Mouse (Mus musculus) forebrain, embryonic 14.5 days (tissue): ENCODE results near the gene Fam187a. TPM values are rescaled to one million over a fixed set of nuclear protein-coding genes. Genes with fewer than 3 reads are reported as not detected.

Source experiments
- ATAC-seq: fragments of 200-750 bp; cut with Nextera tagmentation; 2 replicates; pipeline ENCODE4 v1.8.0; 2017; ENCODE audit warnings: mild to moderate bottlenecking, moderate library complexity
- DNase-seq: peaks from one replicate; pipeline ENCODE4 v3.0.0-alpha.2; 2015; ENCODE audit warnings: low spot score
- H3K27ac ChIP-seq: fragments of 300-500 bp; sonication (generic); 2 replicates; pipeline ENCODE4 v1.5.1; 2014; ENCODE audit warnings: low read depth, mild to moderate bottlenecking, control low read depth, low read length, moderate library complexity
- H3K27me3 ChIP-seq: fragments of 300-500 bp; sonication (generic); replicated peaks from 2 replicates; pipeline ENCODE4 v1.6.1; 2014; ENCODE audit warnings: low read length, control low read depth, mixed read lengths; ENCODE audit not compliant: control insufficient read depth, insufficient read depth
- H3K36me3 ChIP-seq: fragments of 300-500 bp; sonication (generic); 2 replicates; pipeline ENCODE4 v1.6.1; 2014; ENCODE audit warnings: low read length, control low read depth; ENCODE audit not compliant: control insufficient read depth, insufficient read depth
- H3K4me1 ChIP-seq: fragments of 300-500 bp; sonication (generic); 2 replicates; pipeline ENCODE4 v1.6.1; 2014; ENCODE audit warnings: antibody characterized with exemption, low read length, control low read depth; ENCODE audit not compliant: control insufficient read depth, insufficient read depth
- H3K4me2 ChIP-seq: fragments of 300-500 bp; sonication (generic); 2 replicates; pipeline ENCODE4 v1.6.1; 2014; ENCODE audit warnings: mild to moderate bottlenecking, control low read depth, low read length
- H3K4me3 ChIP-seq: fragments of 300-500 bp; sonication (generic); 2 replicates; pipeline ENCODE4 v1.5.1; 2014; ENCODE audit warnings: low read depth, low read length, control low read depth
- H3K9ac ChIP-seq: fragments of 300-500 bp; sonication (generic); 2 replicates; pipeline ENCODE4 v1.6.1; 2014; ENCODE audit warnings: mild to moderate bottlenecking, low read length, control low read depth, moderate library complexity
- H3K9me3 ChIP-seq: fragments of 300-500 bp; sonication (generic); replicated peaks from 2 replicates; pipeline ENCODE4 v1.6.1; 2016; ENCODE audit warnings: low read length, control low read depth, mixed read lengths; ENCODE audit not compliant: control insufficient read depth
- WGBS: fragments of 180-500 bp; shearing (Covaris S2); extraction: QIAGEN DNeasy Blood & Tissue Kit; methylation state at CpG from one replicate; pipeline ENCODE4 v1.1.7; 2014; 5-methylcytosine and 5-hydroxymethylcytosine counted together
- polyA plus RNA-seq: library from polyadenylated mRNA; unstranded; fragments of >200 nt; fragmentation: Nextera tagmentation; extraction: Ambion mirVana; gene quantifications from 2 replicates; pipeline ENCODE4 v1.2.1, GENCODE M21; 2014

Fam187a gene
- polyA plus RNA-seq, 1 experiment from 2014 or later, result not detected

DNA sequence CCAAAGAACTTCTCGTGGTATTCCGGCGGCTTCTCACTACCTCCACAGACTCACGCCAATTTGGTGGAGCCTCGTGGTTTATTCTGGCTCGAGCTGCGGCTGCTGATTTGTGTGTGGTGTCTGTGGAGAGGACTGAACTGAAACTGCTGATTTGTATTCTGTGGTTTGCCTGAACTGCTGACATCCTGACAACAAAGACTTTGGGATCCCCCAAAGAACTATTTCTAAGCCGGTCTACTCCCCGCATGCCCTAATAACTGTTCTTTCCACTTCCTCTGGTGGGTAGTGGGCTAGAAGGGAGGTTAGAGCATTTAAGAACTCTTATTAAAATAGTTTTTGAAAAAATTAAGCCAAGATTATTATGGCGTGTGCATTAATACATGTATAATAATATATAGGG, 45.7 kb downstream of the Fam187a start:
- Histone ChIP-seq H3K27me3 (no peaks in the 10 kb centered on the region), H3K9ac (no peak overlapping the region)
- WGBS, result 94% methylated on average over 10 of the region's 10 CpGs

DNA sequence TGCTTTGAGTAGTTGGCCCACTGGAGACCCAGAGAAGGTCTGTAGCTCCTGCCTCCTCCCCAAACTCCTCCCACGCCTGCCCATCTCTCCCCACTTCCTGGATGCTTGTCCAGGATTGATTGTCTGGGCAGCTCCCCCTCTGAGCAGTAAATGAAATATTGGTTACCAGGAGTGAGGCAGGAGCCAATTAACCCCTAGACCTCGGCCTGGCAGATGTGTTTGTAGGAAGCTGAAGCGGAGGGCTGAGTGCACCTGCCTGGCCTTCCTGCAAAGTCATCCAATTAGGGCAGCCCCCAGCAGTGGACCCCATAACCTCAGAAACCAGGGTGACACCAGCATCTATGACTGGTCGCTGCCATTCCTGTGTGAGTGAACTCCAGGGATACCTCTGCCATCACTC, 51.3 kb downstream of the Fam187a start:
- no peak overlapping the region for H3K9ac ChIP-seq
- H3K9me3 ChIP-seq, result no peaks in the 10 kb centered on the region
- H3K27ac ChIP-seq, result no peak overlapping the region
- no peaks in the 10 kb centered on the region for H3K27me3 ChIP-seq
- no peak overlapping the region for H3K4me3 ChIP-seq
- WGBS, result 34% methylated on average over 4 of the region's 4 CpGs
- ATAC-seq, result no peak
- H3K36me3 ChIP-seq, result no peaks in the 10 kb centered on the region
- no peaks in the 10 kb centered on the region for H3K4me1 ChIP-seq
- no peak overlapping the region for H3K4me2 ChIP-seq
- DNase-seq, result no peak

More for the DNA sequence above, 45.7 kb downstream of the Fam187a start:
- Histone ChIP-seq H3K9me3 (no peaks in the 10 kb centered on the region), H3K27ac (no peak overlapping the region), H3K4me1 (no peaks in the 10 kb centered on the region), H3K4me2 (no peak overlapping the region), H3K36me3 (no peaks in the 10 kb centered on the region), H3K4me3 (no peak overlapping the region)
- ATAC-seq (no peak), DNase-seq (no peak)

Other genes starting within 250 kb of the Fam187a start
- gene Meioc, start 221.5 kb upstream of the Fam187a start, polyA plus RNA-seq, result 0.09 and 0.14 TPM in 2 replicates
- 39.4 and 42.6 TPM in 2 replicates for gene Ccdc43, start 187.4 kb upstream of the Fam187a start, polyA plus RNA-seq
- gene Adam11, start 123.7 kb upstream of the Fam187a start, polyA plus RNA-seq, result 10.0 and 12.5 TPM in 2 replicates
- 41.5 and 47.0 TPM in 2 replicates for gene Gjc1, start 65.5 kb upstream of the Fam187a start, polyA plus RNA-seq
- 6.2 and 7.9 TPM in 2 replicates for gene Higd1b, start 49.3 kb upstream of the Fam187a start, polyA plus RNA-seq
- 150 and 168 TPM in 2 replicates for gene Eftud2, start 4.2 kb upstream of the Fam187a start, polyA plus RNA-seq
- gene Ccdc103, start 4.0 kb upstream of the Fam187a start, polyA plus RNA-seq, result 2.6 and 2.8 TPM in 2 replicates
- gene Gfap, start 15.7 kb downstream of the Fam187a start, polyA plus RNA-seq, result 0.23 and 0.37 TPM in 2 replicates
- gene Kif18b, start 40.0 kb downstream of the Fam187a start, polyA plus RNA-seq, result 4.3 and 5.1 TPM in 2 replicates
- 1.9 and 2.5 TPM in 2 replicates for gene C1ql1, start 61.5 kb downstream of the Fam187a start, polyA plus RNA-seq
- 37.0 and 43.8 TPM in 2 replicates for gene Nmt1, start 143.0 kb downstream of the Fam187a start, polyA plus RNA-seq
- gene Dcakd, start 143.2 kb downstream of the Fam187a start, polyA plus RNA-seq, result 207 and 220 TPM in 2 replicates
- 1.1 and 1.4 TPM in 2 replicates for gene Plcd3, start 216.5 kb downstream of the Fam187a start, polyA plus RNA-seq
- 10.4 and 11.8 TPM in 2 replicates for gene Acbd4, start 216.5 kb downstream of the Fam187a start, polyA plus RNA-seq
- gene Hexim1, start 231.1 kb downstream of the Fam187a start, polyA plus RNA-seq, result 4.8 and 5.4 TPM in 2 replicates
- gene Hexim2, start 247.3 kb downstream of the Fam187a start, polyA plus RNA-seq, result 9.6 and 13.4 TPM in 2 replicates